Mouse (Mus musculus): ENCODE results near the gene Hps4. TPM values are rescaled to one million over a fixed set of nuclear protein-coding genes. Genes with fewer than 3 reads are reported as not detected.
"Not testable (repeated sequence)": the region's sequence is repeated elsewhere in the genome, so short reads cannot be mapped to it uniquely, and the experiment has no call there.

Hps4 gene
- polyA plus RNA-seq, 1 experiment from 2014 or later: 28.8 TPM

GRCm38 (mm10) chr5:112302310-112302709 lies 40.6 kb upstream of the Hps4 start:
- H3K4me3 ChIP-seq (ENCODE audit: low read depth, low read length): no peak overlapping the region
- TF ChIP-seq CTCF (IDR thresholded peaks at IDR 0.05; ENCODE audit: low read depth): no peak
- peaks cover 16% of the 10 kb centered on the region; the same call in 1 of the 2 replicates for H3K36me3 ChIP-seq (ENCODE audit: control insufficient read depth, insufficient read depth)
- no peak overlapping the region for H3K4me2 ChIP-seq (replicated peaks; ENCODE audit: low read depth)
- no peaks in the 10 kb centered on the region for H3K9me3 ChIP-seq (ENCODE audit: control insufficient read depth)
- H3K27ac ChIP-seq (ENCODE audit: low read depth, low read length): no peak overlapping the region
- no peak overlapping the region for H3K9ac ChIP-seq (ENCODE audit: low read depth, low read length)
- H3K27me3 ChIP-seq (replicated peaks; ENCODE audit: control insufficient read depth, insufficient read depth, low read length): no peaks in the 10 kb centered on the region
- ATAC-seq: no peak
- H3K4me1 ChIP-seq (replicated peaks; ENCODE audit: control insufficient read depth, insufficient read depth, low read length): no peaks in the 10 kb centered on the region
- 52% methylated on average over 5 of the region's 5 CpGs for WGBS

GRCm38 (mm10) chr5:112305842-112306241 lies 37.0 kb upstream of the Hps4 start:
- H3K9ac ChIP-seq (ENCODE audit: low read depth, low read length): no peak overlapping the region
- 85% methylated on average over 5 of the region's 5 CpGs for WGBS
- ATAC-seq: no peak
- H3K27ac ChIP-seq (ENCODE audit: low read depth, low read length): no peak overlapping the region
- no peaks in the 10 kb centered on the region for H3K9me3 ChIP-seq (ENCODE audit: control insufficient read depth)
- no peak overlapping the region for H3K4me3 ChIP-seq (ENCODE audit: low read depth, low read length)
- no peaks in the 10 kb centered on the region for H3K4me1 ChIP-seq (replicated peaks; ENCODE audit: control insufficient read depth, insufficient read depth, low read length)
- H3K36me3 ChIP-seq (ENCODE audit: control insufficient read depth, insufficient read depth): peaks cover 51% of the 10 kb centered on the region
- no peak for TF ChIP-seq CTCF (IDR thresholded peaks at IDR 0.05; ENCODE audit: low read depth)
- H3K4me2 ChIP-seq (replicated peaks; ENCODE audit: low read depth): no peak overlapping the region
- no peaks in the 10 kb centered on the region for H3K27me3 ChIP-seq (replicated peaks; ENCODE audit: control insufficient read depth, insufficient read depth, low read length)

GRCm38 (mm10) chr5:112313222-112313885 lies 29.5 kb upstream of the Hps4 start:
- TF ChIP-seq CTCF (IDR thresholded peaks at IDR 0.05; ENCODE audit: low read depth): no peak
- Histone ChIP-seq H3K9ac (ENCODE audit: low read depth, low read length) (no peak overlapping the region), H3K9me3 (ENCODE audit: control insufficient read depth) (no peaks in the 10 kb centered on the region), H3K4me3 (ENCODE audit: low read depth, low read length) (no peak overlapping the region), H3K4me1 (replicated peaks; ENCODE audit: control insufficient read depth, insufficient read depth, low read length) (peaks cover 3% of the 10 kb centered on the region; the same call in 1 of the 2 replicates), H3K27ac (ENCODE audit: low read depth, low read length) (no peak overlapping the region), H3K36me3 (ENCODE audit: control insufficient read depth, insufficient read depth) (peaks cover 70% of the 10 kb centered on the region), H3K4me2 (replicated peaks; ENCODE audit: low read depth) (no peak overlapping the region), H3K27me3 (replicated peaks; ENCODE audit: control insufficient read depth, insufficient read depth, low read length) (no peaks in the 10 kb centered on the region)
- no peak for ATAC-seq
- 77% methylated on average over 11 of the region's 11 CpGs for WGBS

GRCm38 (mm10) chr5:112316468-112316867 lies 26.4 kb upstream of the Hps4 start:
- H3K27me3 ChIP-seq (replicated peaks; ENCODE audit: control insufficient read depth, insufficient read depth, low read length): no peaks in the 10 kb centered on the region
- 0 out of 2 replicates have a peak, but pooled peaks have one; percentile 36 for ATAC-seq
- WGBS: 71% methylated on average over 5 of the region's 5 CpGs
- peaks cover 41% of the 10 kb centered on the region for H3K36me3 ChIP-seq (ENCODE audit: control insufficient read depth, insufficient read depth)
- H3K9ac ChIP-seq (ENCODE audit: low read depth, low read length): no peak overlapping the region
- H3K9me3 ChIP-seq (ENCODE audit: control insufficient read depth): no peaks in the 10 kb centered on the region
- no peak overlapping the region for H3K4me2 ChIP-seq (replicated peaks; ENCODE audit: low read depth)
- no peak for TF ChIP-seq CTCF (IDR thresholded peaks at IDR 0.05; ENCODE audit: low read depth)
- H3K27ac ChIP-seq (ENCODE audit: low read depth, low read length): peak overlapping the region; percentile 28; the same call in 1 of the 2 replicates
- H3K4me1 ChIP-seq (replicated peaks; ENCODE audit: control insufficient read depth, insufficient read depth, low read length): peaks cover 3% of the 10 kb centered on the region; the same call in 1 of the 2 replicates
- no peak overlapping the region for H3K4me3 ChIP-seq (ENCODE audit: low read depth, low read length)

- Histone ChIP-seq H3K9ac (ENCODE audit: low read depth, low read length) (no peak overlapping the region), H3K4me3 (ENCODE audit: low read depth, low read length) (no peak overlapping the region), H3K27me3 (replicated peaks; ENCODE audit: control insufficient read depth, insufficient read depth, low read length) (no peaks in the 10 kb centered on the region), H3K9me3 (ENCODE audit: control insufficient read depth) (no peaks in the 10 kb centered on the region), H3K36me3 (ENCODE audit: control insufficient read depth, insufficient read depth) (peaks cover 35% of the 10 kb centered on the region), H3K27ac (ENCODE audit: low read depth, low read length) (no peak overlapping the region), H3K4me2 (replicated peaks; ENCODE audit: low read depth) (no peak overlapping the region), H3K4me1 (replicated peaks; ENCODE audit: control insufficient read depth, insufficient read depth, low read length) (peaks cover 3% of the 10 kb centered on the region; the same call in 1 of the 2 replicates)
- ATAC-seq: no peak
- no peak for TF ChIP-seq CTCF (IDR thresholded peaks at IDR 0.05; ENCODE audit: low read depth)
- WGBS: 14% methylated on average over 5 of the region's 5 CpGs
These were observed 25.6 kb upstream of the Hps4 start for GRCm38 (mm10) chr5:112317328-112317727.

GRCm38 (mm10) chr5:112319343-112319742 lies 23.5 kb upstream of the Hps4 start:
- WGBS: 50% methylated on average over 2 of the region's 2 CpGs
- H3K4me3 ChIP-seq (ENCODE audit: low read depth, low read length): not testable (repeated sequence)

More at GRCm38 (mm10) chr5:112319343-112319742, 23.5 kb upstream of the Hps4 start:
- H3K9ac ChIP-seq (ENCODE audit: low read depth, low read length); H3K9me3 ChIP-seq (ENCODE audit: control insufficient read depth); H3K4me2 ChIP-seq (replicated peaks; ENCODE audit: low read depth); H3K27me3 ChIP-seq (replicated peaks; ENCODE audit: control insufficient read depth, insufficient read depth, low read length); H3K27ac ChIP-seq (ENCODE audit: low read depth, low read length); H3K4me1 ChIP-seq (replicated peaks; ENCODE audit: control insufficient read depth, insufficient read depth, low read length): not testable (repeated sequence)
- peaks cover 17% of the 10 kb centered on the region for H3K36me3 ChIP-seq (ENCODE audit: control insufficient read depth, insufficient read depth)
- TF ChIP-seq CTCF (IDR thresholded peaks at IDR 0.05; ENCODE audit: low read depth): peak; percentile 41
- peak; percentile 34; the same call in 1 of the 2 replicates for ATAC-seq
